Mouse (Mus musculus) olfactory bulb, adult 2 months (tissue): ENCODE data around the gene Kcnj16.

Experiments
- CTCF ChIP-seq: fragments of 200-500 bp; IDR thresholded peaks from 2 replicates; pipeline ENCODE4 v1.5.1; 2012; ENCODE audit warnings: low read depth, mild to moderate bottlenecking, low read length, moderate library complexity; ENCODE audit not compliant: insufficient read depth
- POLR2A ChIP-seq: fragments of 200-500 bp; IDR thresholded peaks from 2 replicates; pipeline ENCODE4 v1.6.1; 2012; ENCODE audit warnings: mild to moderate bottlenecking, low read depth, low read length, moderate library complexity; ENCODE audit not compliant: insufficient read depth

DNA sequence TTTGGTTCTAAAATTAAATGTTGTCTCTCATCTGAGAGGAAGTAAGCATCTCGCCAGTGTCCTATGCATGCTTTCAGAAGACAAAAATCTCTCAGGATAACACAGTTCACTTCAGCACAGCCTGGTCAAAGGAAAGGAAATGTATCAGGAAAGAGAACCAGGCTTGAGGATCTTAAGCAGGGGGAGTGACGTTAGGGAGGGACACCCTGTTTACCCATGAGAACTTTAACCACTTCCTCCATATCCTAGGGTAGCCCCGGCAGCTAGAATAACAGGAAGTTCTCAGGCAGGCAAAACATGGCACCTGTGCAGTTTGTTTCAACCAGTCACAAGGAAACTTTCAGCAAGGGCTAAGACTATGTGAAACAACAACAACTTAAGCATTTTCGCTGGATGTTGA lies 25.8 kb downstream of the Kcnj16 start:
- TF ChIP-seq POLR2A (no peak), CTCF (no peak)
